Mouse (Mus musculus) kidney, postnatal 0 days (tissue): ENCODE results near the gene Lmnb2. TPM values are rescaled to one million over a fixed set of nuclear protein-coding genes. Genes with fewer than 3 reads are reported as not detected.

Source experiments
- ATAC-seq: fragments of 200-750 bp; cut with Nextera tagmentation; replicated peaks from 2 replicates; pipeline ENCODE4 v1.8.0; 2017; ENCODE audit warnings: low read depth, moderate number of reproducible peaks, moderate TSS enrichment, moderate library complexity; ENCODE audit not compliant: low FRiP score
- DNase-seq: peaks from one replicate; pipeline ENCODE4 v3.0.0-alpha.2; 2016; ENCODE audit warnings: low spot score
- H3K27ac ChIP-seq: fragments of 300-500 bp; sonication (generic); 2 replicates; pipeline ENCODE4 v1.5.1; 2014; ENCODE audit warnings: mild to moderate bottlenecking
- H3K27me3 ChIP-seq: fragments of 300-500 bp; sonication (generic); 2 replicates; pipeline ENCODE4 v1.6.1; 2014; ENCODE audit warnings: low read length, mixed read lengths; ENCODE audit not compliant: insufficient read depth
- H3K36me3 ChIP-seq: fragments of 300-500 bp; sonication (generic); 2 replicates; pipeline ENCODE4 v1.6.1; 2014; ENCODE audit warnings: low read length, mixed read lengths; ENCODE audit not compliant: insufficient read depth
- H3K4me1 ChIP-seq: fragments of 300-500 bp; sonication (generic); replicated peaks from 2 replicates; pipeline ENCODE4 v1.6.1; 2014; ENCODE audit warnings: antibody characterized with exemption, low read length, mixed read lengths; ENCODE audit not compliant: insufficient read depth
- H3K4me2 ChIP-seq: fragments of 300-500 bp; sonication (generic); 2 replicates; pipeline ENCODE4 v1.6.1; 2014; ENCODE audit warnings: mild to moderate bottlenecking, low read length, moderate library complexity, mixed read lengths
- H3K4me3 ChIP-seq: fragments of 300-500 bp; sonication (generic); replicated peaks from 2 replicates; pipeline ENCODE4 v1.5.1; 2014; ENCODE audit warnings: low read depth, low read length
- H3K9ac ChIP-seq: fragments of 300-500 bp; sonication (generic); 2 replicates; pipeline ENCODE4 v1.6.1; 2014; ENCODE audit warnings: low read depth, low read length
- H3K9me3 ChIP-seq: fragments of 300-500 bp; sonication (generic); replicated peaks from 2 replicates; pipeline ENCODE4 v1.6.1; 2016; ENCODE audit warnings: low read length, inconsistent platforms, mixed read lengths
- CTCF ChIP-seq: IDR thresholded peaks from 2 replicates; pipeline ENCODE4 v1.5.1; 2016; ENCODE audit warnings: antibody characterized with exemption, low read depth, mild to moderate bottlenecking, moderate library complexity
- WGBS: fragments of 180-500 bp; shearing (Covaris S2); extraction: QIAGEN DNeasy Blood & Tissue Kit; methylation state at CpG from one replicate; pipeline ENCODE4 v1.1.7; 2014; 5-methylcytosine and 5-hydroxymethylcytosine counted together
- polyA plus RNA-seq: library from polyadenylated mRNA; unstranded; fragments of >200 nt; fragmentation: Nextera tagmentation; extraction: Ambion mirVana; gene quantifications from 2 replicates; pipeline ENCODE4 v1.2.1, GENCODE M21; 2015

Gene Lmnb2
- polyA plus RNA-seq, 1 experiment from 2014 or later = 21.9 TPM

DNA sequence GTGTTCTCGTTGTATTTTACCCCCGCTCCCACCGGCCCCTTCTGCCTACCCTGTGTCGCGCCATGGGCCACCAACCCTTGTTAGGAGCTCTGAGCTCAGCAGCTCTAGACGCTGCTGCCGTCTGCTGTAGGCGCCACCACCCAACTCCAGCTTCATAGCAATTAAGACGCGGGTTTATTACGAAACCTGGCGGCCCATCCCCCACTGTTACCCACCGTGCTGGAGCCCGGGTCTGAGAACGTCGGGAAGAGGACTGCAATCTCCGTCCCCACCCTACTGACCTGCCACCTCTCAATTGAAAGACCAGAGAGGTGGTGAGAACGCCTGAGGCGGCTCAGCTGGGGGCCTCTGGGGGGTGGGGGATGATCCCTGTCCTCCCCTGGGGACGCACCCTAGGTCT, 14.2 kb upstream of the Lmnb2 start:
- 3% methylated on average over 20 of the region's 20 CpGs for WGBS
- ATAC-seq (no peak), DNase-seq (no peak)
- Histone ChIP-seq H3K4me2 (peak overlapping the region; percentile 94), H3K9me3 (no peaks in the 10 kb centered on the region), H3K27ac (no peak overlapping the region), H3K4me1 (peaks cover 47% of the 10 kb centered on the region), H3K36me3 (no peaks in the 10 kb centered on the region), H3K27me3 (peaks cover 12% of the 10 kb centered on the region), H3K4me3 (peak overlapping the region; percentile 24), H3K9ac (peak overlapping the region; percentile 41; the same call in 1 of the 2 replicates)
- no peak for TF ChIP-seq CTCF

DNA sequence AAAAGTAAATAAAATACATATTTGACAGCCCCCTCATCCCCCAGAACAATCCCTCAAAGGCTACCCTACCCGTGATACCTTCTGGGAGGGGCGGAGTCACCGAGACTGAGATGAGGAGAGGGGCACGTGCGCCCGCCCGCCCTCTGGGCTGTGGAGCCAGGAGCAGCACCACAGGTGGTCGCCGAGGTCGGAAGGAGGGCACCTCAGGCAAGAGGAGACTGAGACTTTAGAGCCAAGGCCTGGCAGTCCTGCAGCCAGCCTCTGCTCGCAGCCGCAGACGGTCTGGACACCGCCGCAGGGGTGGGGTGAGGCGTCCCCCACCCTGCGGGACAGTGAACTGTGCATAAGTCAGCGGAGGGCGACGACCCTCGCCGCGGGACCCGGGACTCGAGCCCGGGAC, 13.7 kb upstream of the Lmnb2 start:
- Histone ChIP-seq H3K27ac (no peak overlapping the region), H3K36me3 (no peaks in the 10 kb centered on the region), H3K4me2 (peak overlapping the region; percentile 94), H3K4me3 (peak overlapping the region; percentile 72), H3K27me3 (peaks cover 12% of the 10 kb centered on the region), H3K9ac (no peak overlapping the region), H3K9me3 (no peaks in the 10 kb centered on the region), H3K4me1 (peaks cover 42% of the 10 kb centered on the region)
- no peak for ATAC-seq
- TF ChIP-seq CTCF = no peak
- 5% methylated on average over 26 of the region's 26 CpGs for WGBS
- DNase-seq = no peak

DNA sequence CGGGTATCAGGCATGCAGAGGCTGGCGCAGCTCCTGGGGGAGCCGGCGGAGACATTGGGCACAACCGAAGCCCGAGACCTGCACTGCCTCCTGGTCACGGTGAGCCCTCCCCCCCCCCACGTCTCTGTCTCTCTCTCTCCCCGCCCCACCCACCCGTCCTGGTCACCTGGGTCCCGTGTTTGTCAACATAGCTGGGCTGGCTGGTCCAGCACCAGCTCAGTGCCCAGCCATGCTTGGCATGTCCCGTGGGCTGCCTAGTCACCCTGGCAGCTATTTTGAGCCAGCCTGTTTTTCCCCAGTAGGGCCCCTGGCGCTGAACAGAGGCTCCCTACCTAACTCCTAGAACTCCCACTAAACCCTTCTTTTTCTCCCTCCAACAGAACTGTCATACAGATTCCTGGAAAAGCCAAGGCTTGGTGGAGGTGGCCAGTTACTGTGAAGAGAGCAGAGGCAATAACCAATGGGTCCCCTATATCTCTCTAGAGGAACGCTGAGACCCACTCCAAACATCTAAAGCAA, 13.2 kb upstream of the Lmnb2 start:
- Histone ChIP-seq H3K9ac (peak overlapping the region; percentile 74), H3K4me3 (peak overlapping the region; percentile 72), H3K27me3 (peaks cover 12% of the 10 kb centered on the region), H3K4me1 (peaks cover 38% of the 10 kb centered on the region), H3K36me3 (no peaks in the 10 kb centered on the region), H3K4me2 (peak overlapping the region; percentile 94), H3K27ac (no peak overlapping the region; the same call in 1 of the 2 replicates), H3K9me3 (no peaks in the 10 kb centered on the region)
- 7% methylated on average over 14 of the region's 14 CpGs for WGBS
- DNase-seq = no peak
- TF ChIP-seq CTCF = no peak
- ATAC-seq = no peak

DNA sequence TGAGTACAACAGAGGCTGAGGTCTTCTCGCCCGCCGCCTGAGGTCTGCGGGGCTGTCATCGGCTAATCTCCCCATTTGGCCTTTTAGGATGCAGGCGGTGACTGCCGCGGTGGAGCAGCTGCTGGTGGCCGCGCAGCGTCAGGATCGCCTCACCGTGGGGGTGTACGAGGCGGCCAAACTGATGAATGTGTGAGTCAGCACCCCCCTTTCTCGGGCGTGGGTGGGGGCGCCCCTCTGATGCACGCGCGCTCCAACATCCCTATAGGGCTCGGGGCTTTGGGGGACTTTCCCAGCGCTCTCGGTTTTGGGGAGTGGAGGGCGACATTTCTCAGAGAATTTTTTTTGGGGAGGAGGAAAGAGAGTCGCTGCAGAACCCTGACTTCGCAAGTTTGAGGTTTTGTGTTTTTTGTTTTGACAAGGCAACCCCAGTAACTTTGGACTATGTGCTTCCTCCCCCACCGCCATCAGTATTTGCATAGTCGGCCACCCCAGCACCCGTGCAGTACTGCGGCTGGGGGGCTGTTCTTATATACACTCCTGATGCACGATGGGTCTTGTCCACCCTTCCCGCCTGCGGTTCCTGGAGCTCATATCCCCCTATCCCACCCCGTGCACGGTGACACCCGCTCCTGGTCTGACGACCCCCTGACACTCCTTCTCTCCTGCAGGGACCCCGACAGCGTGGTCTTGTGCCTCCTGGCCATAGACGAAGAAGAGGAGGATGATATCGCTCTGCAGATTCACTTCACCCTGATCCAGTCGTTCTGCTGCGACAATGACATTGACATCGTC, 12.5 kb upstream of the Lmnb2 start:
- 0 out of 2 replicates have a peak, but pooled peaks have one; percentile 1 for ATAC-seq
- peak overlapping the region; percentile 94 for H3K4me2 ChIP-seq
- peaks cover 32% of the 10 kb centered on the region for H3K4me1 ChIP-seq
- H3K27me3 ChIP-seq = peaks cover 12% of the 10 kb centered on the region
- peak overlapping the region; percentile 74 for H3K9ac ChIP-seq
- peak overlapping the region; percentile 72 for H3K4me3 ChIP-seq
- no peaks in the 10 kb centered on the region for H3K36me3 ChIP-seq
- no peak for TF ChIP-seq CTCF
- under 1% methylated on average over 45 of the region's 45 CpGs for WGBS
- H3K27ac ChIP-seq = no peak overlapping the region; the same call in 1 of the 2 replicates
- H3K9me3 ChIP-seq = no peaks in the 10 kb centered on the region
- no peak for DNase-seq

DNA sequence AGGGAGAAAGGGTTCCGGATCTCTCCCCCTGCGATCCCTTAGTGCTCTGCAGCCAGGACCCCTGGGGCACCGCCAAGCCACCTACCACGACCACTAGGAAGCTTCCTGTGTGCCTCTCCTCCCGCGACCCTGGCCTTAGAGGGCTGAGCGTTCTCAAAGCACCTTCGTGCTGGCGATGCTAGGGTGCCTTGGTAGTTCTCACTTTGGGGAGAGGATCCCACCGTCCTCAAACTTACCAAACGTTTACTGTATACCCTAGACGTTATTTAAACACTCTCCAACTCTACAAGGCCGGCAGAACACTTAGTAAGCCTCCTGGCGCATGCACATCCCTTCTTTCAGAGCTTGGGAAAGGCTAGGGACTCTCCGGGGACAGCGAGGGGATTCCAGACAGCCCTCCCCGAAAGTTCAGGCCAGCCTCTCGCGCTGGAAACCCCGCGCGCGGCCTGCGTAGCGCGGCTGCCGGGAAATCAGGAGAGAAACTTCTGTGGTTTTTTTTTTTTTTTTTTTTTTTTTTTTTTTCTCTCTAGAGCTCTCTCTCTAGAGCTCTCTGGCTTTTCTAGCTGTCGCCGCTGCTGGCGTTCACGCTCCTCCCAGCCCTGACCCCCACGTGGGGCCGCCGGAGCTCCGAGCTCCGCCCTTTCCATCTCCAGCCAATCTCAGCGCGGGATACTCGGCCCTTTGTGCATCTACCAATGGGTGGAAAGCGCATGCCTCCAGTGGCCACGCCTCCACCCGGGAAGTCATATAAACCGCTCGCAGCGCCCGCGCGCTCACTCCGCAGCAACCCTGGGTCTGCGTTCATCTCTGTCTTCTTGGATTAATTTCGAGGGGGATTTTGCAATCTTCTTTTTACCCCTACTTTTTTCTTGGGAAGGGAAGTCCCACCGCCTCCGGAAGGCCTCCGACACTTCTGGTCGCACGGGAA, 11.5 kb upstream of the Lmnb2 start, which contains the start of gene Gadd45b:
Gene Gadd45b (plus strand): TSS at position 775 of the 928 bp plus-strand sequence.
- Histone ChIP-seq H3K9me3 (no peaks in the 10 kb centered on the region), H3K4me1 (peaks cover 30% of the 10 kb centered on the region), H3K4me3 (peak within 1 kb of the TSS; percentile 72), H3K27ac (peak within 1 kb of the TSS; percentile 78), H3K4me2 (peak within 1 kb of the TSS; percentile 94), H3K36me3 (no peaks in the 10 kb centered on the region), H3K27me3 (peaks cover 12% of the 10 kb centered on the region), H3K9ac (peak within 1 kb of the TSS; percentile 74)
- WGBS = under 1% methylated on average over 56 of the region's 56 CpGs
- ATAC-seq = peak; percentile 88
- no peak for TF ChIP-seq CTCF
- DNase-seq = peak; percentile 99
